Mouse (Mus musculus): Measurements from ENCODE around the gene Myo7a. TPM values are rescaled to one million over a fixed set of nuclear protein-coding genes. Genes with fewer than 3 reads are reported as not detected.

Myo7a gene
- polyA plus RNA-seq, 1 experiment from 2014 or later: 24.0 TPM

- Histone ChIP-seq H3K27me3 (replicated peaks; ENCODE audit: control insufficient read depth, insufficient read depth, low read length) (no peaks in the 10 kb centered on the region), H3K9ac (ENCODE audit: low read depth, low read length) (no peak overlapping the region), H3K4me2 (replicated peaks; ENCODE audit: low read depth) (peak overlapping the region; percentile 58; the same call in 1 of the 2 replicates), H3K36me3 (ENCODE audit: control insufficient read depth, insufficient read depth) (peaks cover 12% of the 10 kb centered on the region; the same call in 1 of the 2 replicates), H3K27ac (ENCODE audit: low read depth, low read length) (peak overlapping the region; percentile 90), H3K9me3 (ENCODE audit: control insufficient read depth) (no peaks in the 10 kb centered on the region), H3K4me1 (replicated peaks; ENCODE audit: control insufficient read depth, insufficient read depth, low read length) (peaks cover 11% of the 10 kb centered on the region; the same call in 1 of the 2 replicates), H3K4me3 (ENCODE audit: low read depth, low read length) (no peak overlapping the region)
- 47% methylated on average over 5 of the region's 5 CpGs for WGBS
- ATAC-seq: no peak
- no peak for TF ChIP-seq CTCF (IDR thresholded peaks at IDR 0.05; ENCODE audit: low read depth)
These were observed 15.4 kb downstream of the Myo7a start for GRCm38 (mm10) chr7:98103942-98104292.

- Histone ChIP-seq H3K9me3 (ENCODE audit: control insufficient read depth) (no peaks in the 10 kb centered on the region), H3K4me2 (replicated peaks; ENCODE audit: low read depth) (peak overlapping the region; percentile 58), H3K27ac (ENCODE audit: low read depth, low read length) (peak overlapping the region; percentile 90), H3K9ac (ENCODE audit: low read depth, low read length) (no peak overlapping the region), H3K27me3 (replicated peaks; ENCODE audit: control insufficient read depth, insufficient read depth, low read length) (no peaks in the 10 kb centered on the region), H3K4me1 (replicated peaks; ENCODE audit: control insufficient read depth, insufficient read depth, low read length) (peaks cover 11% of the 10 kb centered on the region; the same call in 1 of the 2 replicates), H3K4me3 (ENCODE audit: low read depth, low read length) (peak overlapping the region; percentile 20; the same call in 1 of the 2 replicates), H3K36me3 (ENCODE audit: control insufficient read depth, insufficient read depth) (peaks cover 18% of the 10 kb centered on the region; the same call in 1 of the 2 replicates)
- peak; percentile 88 for TF ChIP-seq CTCF (IDR thresholded peaks at IDR 0.05; ENCODE audit: low read depth)
- WGBS: 7% methylated on average over 20 of the region's 26 CpGs
- ATAC-seq: peak; percentile 46
These were observed 16.1 kb downstream of the Myo7a start for GRCm38 (mm10) chr7:98103002-98103941.

DNA sequence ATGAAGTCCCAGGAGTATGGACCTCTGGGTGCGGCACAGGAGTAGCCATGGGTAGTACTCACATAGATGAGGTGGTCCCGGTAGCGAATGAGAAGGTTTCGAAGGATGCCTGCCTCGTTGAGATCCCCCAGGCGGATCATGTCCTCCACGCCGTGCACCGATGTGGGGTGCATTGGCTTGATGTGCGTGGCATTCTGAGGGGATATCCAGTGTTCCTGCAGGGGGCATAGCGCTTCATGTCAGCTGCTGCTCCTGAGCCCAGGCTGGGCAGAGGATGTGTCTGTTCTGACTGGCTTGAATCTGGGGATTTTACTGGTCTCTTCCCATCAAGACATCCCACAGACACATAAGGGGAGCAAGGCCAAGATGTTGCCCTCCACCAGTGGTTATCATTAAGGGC lies 16.8 kb downstream of the Myo7a start:
- peak; percentile 39; the same call in 1 of the 2 replicates for TF ChIP-seq CTCF (IDR thresholded peaks at IDR 0.05; ENCODE audit: low read depth)
- Histone ChIP-seq H3K9ac (ENCODE audit: low read depth, low read length) (no peak overlapping the region), H3K36me3 (ENCODE audit: control insufficient read depth, insufficient read depth) (peaks cover 26% of the 10 kb centered on the region), H3K4me3 (ENCODE audit: low read depth, low read length) (no peak overlapping the region), H3K4me2 (replicated peaks; ENCODE audit: low read depth) (peak overlapping the region; percentile 58; the same call in 1 of the 2 replicates), H3K27me3 (replicated peaks; ENCODE audit: control insufficient read depth, insufficient read depth, low read length) (no peaks in the 10 kb centered on the region), H3K9me3 (ENCODE audit: control insufficient read depth) (no peaks in the 10 kb centered on the region), H3K27ac (ENCODE audit: low read depth, low read length) (peak overlapping the region; percentile 66; the same call in 1 of the 2 replicates), H3K4me1 (replicated peaks; ENCODE audit: control insufficient read depth, insufficient read depth, low read length) (peaks cover 11% of the 10 kb centered on the region; the same call in 1 of the 2 replicates)
- ATAC-seq: no peak
- 94% methylated on average over 11 of the region's 11 CpGs for WGBS

DNA sequence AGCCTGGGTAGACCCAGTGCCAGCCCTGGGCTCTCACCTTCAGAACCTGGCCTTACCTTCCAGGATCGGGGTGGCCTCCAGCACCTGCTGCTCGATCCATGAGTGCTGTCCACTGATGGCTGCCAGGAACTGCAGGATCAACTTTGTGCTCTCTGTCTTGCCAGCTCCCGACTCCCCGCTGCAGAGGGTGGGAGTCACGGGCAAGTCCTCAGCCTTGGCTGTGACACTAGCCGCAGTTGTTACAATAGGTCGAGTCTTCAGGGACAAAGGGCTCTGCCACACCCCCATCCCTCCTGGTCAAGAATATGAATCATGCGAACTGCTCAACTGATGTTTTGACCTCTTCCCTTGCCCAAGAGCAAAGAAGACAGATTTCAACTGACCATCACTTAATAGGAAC lies 21.8 kb downstream of the Myo7a start:
- Histone ChIP-seq H3K27ac (ENCODE audit: low read depth, low read length) (no peak overlapping the region), H3K27me3 (replicated peaks; ENCODE audit: control insufficient read depth, insufficient read depth, low read length) (no peaks in the 10 kb centered on the region), H3K9ac (ENCODE audit: low read depth, low read length) (no peak overlapping the region), H3K36me3 (ENCODE audit: control insufficient read depth, insufficient read depth) (peaks cover 55% of the 10 kb centered on the region), H3K9me3 (ENCODE audit: control insufficient read depth) (no peaks in the 10 kb centered on the region), H3K4me1 (replicated peaks; ENCODE audit: control insufficient read depth, insufficient read depth, low read length) (no peaks in the 10 kb centered on the region), H3K4me3 (ENCODE audit: low read depth, low read length) (no peak overlapping the region), H3K4me2 (replicated peaks; ENCODE audit: low read depth) (no peak overlapping the region)
- WGBS: 96% methylated on average over 8 of the region's 8 CpGs
- no peak for ATAC-seq
- TF ChIP-seq CTCF (IDR thresholded peaks at IDR 0.05; ENCODE audit: low read depth): no peak

DNA sequence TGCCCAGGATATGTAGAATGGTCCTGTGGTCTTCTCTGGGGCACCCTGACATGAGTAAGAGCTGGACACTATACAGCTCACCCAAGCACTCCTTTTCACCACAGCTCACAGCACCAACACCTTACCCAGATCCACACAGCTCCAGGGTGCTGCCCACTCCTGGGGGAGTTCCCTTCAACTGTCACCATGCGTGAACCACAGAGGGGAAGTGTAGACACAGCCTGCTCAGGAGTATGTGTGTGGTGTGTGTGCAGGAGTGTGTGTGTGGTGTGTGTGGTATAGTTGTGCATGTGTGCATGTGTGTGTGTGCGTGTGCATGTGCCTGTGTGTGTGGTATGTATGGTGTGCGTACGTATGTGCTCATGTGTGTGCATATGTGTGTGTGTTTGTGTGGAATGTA lies 23.5 kb downstream of the Myo7a start:
- H3K4me3 ChIP-seq (ENCODE audit: low read depth, low read length): no peak overlapping the region

GRCm38 (mm10) chr7:98086346-98086745 lies 33.0 kb downstream of the Myo7a start:
- H3K27ac ChIP-seq (ENCODE audit: low read depth, low read length): no peak overlapping the region
- no peak overlapping the region for H3K4me3 ChIP-seq (ENCODE audit: low read depth, low read length)
- H3K9me3 ChIP-seq (ENCODE audit: control insufficient read depth): no peaks in the 10 kb centered on the region
- H3K4me2 ChIP-seq (replicated peaks; ENCODE audit: low read depth): no peak overlapping the region
- H3K4me1 ChIP-seq (replicated peaks; ENCODE audit: control insufficient read depth, insufficient read depth, low read length): no peaks in the 10 kb centered on the region
- 42% methylated on average over 2 of the region's 2 CpGs for WGBS
- H3K36me3 ChIP-seq (ENCODE audit: control insufficient read depth, insufficient read depth): peaks cover 38% of the 10 kb centered on the region
- peak; percentile 70 for TF ChIP-seq CTCF (IDR thresholded peaks at IDR 0.05; ENCODE audit: low read depth)
- H3K27me3 ChIP-seq (replicated peaks; ENCODE audit: control insufficient read depth, insufficient read depth, low read length): no peaks in the 10 kb centered on the region
- ATAC-seq: no peak
- H3K9ac ChIP-seq (ENCODE audit: low read depth, low read length): no peak overlapping the region

More for the DNA sequence above, 23.5 kb downstream of the Myo7a start:
- Histone ChIP-seq H3K27ac (ENCODE audit: low read depth, low read length) (no peak overlapping the region), H3K9ac (ENCODE audit: low read depth, low read length) (no peak overlapping the region), H3K36me3 (ENCODE audit: control insufficient read depth, insufficient read depth) (peaks cover 61% of the 10 kb centered on the region), H3K27me3 (replicated peaks; ENCODE audit: control insufficient read depth, insufficient read depth, low read length) (no peaks in the 10 kb centered on the region), H3K4me1 (replicated peaks; ENCODE audit: control insufficient read depth, insufficient read depth, low read length) (no peaks in the 10 kb centered on the region), H3K9me3 (ENCODE audit: control insufficient read depth) (no peaks in the 10 kb centered on the region), H3K4me2 (replicated peaks; ENCODE audit: low read depth) (no peak overlapping the region)
- no peak for ATAC-seq
- 95% methylated on average over 4 of the region's 4 CpGs for WGBS
- TF ChIP-seq CTCF (IDR thresholded peaks at IDR 0.05; ENCODE audit: low read depth): no peak
